Mouse (Mus musculus) skeletal muscle tissue, adult 2 months (tissue): ENCODE measurements around the gene Znhit6.

ENCODE experiments used
- DNase-seq: peaks from one replicate; pipeline ENCODE4 v3.0.0-alpha.2; 2012; ENCODE audit warnings: low read depth, low spot score

Znhit6 gene

GRCm38 (mm10) chr3:145645463-145645862 lies 69.5 kb downstream of the Znhit6 start:
- DNase-seq, result no peak

- no peak for DNase-seq
Measured at GRCm38 (mm10) chr3:145646009-145646408, 70.0 kb downstream of the Znhit6 start.

DNA sequence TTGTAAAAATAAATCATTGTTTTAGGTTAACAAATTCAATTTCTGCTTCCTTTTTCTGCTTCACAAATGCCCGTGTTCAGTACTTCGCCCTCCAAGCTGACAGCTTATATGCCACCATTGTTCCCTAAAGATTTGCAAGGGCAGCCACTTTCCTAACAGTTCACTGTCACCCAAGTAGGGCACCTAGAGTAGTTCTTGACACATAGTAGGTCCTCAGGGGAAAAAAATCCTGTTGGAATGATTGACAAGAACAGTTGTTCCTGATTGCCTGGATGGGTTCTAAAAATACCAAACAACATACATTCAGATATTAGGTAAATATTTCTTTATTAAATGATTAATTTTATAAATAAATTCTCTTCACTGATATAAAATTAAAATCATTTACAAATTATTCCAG lies 70.7 kb downstream of the Znhit6 start:
- DNase-seq, result no peak

DNA sequence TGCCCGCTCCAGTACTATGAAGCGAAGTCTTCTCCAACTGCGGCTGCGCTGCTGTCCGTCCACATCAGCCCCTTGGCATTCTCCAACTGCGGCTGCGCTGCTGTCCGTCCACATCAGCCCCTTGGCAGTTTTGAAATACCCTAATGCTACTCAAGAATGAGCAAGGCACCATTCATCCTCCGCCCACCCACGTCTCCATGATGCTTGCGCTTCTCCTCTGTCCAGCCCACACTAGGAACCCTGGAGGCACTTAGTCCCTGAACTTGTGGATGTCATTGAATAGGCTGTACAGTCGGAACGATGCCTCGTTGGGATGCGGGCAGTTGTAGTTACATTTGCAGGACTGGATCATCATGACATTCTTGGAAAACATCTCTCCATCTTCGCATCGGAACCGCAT lies 71.4 kb downstream of the Znhit6 start:
- DNase-seq, result no peak

- DNase-seq, result no peak
Measured at GRCm38 (mm10) chr3:145648097-145648931, 72.3 kb downstream of the Znhit6 start.

DNA sequence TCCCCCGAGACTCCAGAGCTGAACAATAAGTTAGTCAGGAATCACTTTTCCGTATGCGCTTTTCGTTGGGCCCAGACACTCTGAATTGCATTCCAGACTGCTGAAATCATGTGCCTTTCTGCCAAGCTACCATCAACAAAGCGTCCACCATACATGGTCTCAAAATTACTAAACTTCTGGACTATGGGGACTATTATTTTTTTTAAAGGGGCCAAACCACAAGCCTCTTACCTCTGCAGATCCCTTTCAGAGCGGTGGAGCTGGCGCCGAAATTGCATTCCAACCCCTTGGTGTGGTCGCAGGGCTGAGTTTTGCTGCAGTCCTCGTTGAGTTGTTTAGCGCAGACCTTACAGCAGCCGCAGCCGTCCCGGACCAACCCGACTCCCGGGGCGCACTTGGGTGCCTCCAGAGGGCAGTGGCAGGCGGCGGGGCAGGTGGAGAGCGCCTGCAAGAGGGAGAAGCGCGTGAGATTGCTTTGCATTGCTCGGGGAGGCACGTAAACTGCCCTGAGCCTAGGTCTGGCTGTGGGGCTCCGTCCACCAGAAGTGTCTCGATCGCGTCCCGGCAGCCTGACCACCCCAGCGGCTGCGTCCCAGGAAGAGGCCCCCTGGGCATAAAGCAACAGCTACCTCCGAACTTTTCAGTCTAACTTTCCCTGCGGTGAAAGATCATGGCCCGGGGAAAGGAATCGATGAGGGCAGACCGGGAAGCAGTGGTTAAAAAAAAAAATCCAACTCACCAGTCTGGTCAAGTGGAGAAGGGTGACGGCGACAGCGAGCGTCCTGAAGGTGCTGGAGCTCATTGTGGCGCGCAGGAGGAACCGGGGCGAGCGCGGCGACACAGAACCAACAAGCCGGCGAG lies 73.2 kb downstream of the Znhit6 start:
- peak; percentile 68 for DNase-seq

- DNase-seq, result peak; percentile 86
Measured at GRCm38 (mm10) chr3:145649852-145650202, 73.8 kb downstream of the Znhit6 start, which contains the start of gene Ccn1. Ccn1 (minus strand) TSS chr3:145649981.

DNA sequence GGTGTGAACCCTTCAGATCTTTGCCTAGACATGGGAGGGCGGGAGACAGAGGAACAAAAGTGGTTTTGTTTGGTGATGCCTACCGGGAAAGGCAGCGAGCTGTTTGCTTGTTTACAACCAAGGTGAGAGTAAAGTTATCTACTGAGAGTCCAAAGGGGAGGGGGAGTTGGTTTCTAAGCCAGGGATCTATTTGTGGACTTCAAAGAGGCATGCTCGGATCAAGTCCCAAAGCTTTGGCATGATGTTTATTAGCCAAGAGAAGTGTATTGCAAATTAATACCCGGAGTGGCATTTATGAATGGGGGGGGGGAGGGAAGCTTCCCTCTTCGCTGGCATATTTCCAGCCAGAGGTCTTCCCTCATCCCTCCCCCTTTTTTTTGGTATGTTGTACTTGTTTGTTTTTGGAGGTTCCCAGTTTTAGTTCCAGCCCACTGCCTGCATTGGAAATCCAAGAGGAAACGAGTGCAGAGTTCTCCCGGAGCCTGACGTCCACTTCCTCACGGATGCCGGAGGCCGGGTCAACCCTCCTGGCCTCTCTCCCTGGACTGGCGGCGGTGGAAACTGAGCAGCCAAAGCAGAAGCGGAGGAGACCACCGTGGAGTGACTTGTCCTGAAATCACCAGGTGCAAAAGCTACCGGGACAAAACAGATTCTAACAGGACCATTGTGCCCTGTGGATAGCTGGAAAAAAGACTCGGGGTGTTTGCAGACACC lies 74.5 kb downstream of the Znhit6 start:
- DNase-seq, result peak; percentile 67

DNA sequence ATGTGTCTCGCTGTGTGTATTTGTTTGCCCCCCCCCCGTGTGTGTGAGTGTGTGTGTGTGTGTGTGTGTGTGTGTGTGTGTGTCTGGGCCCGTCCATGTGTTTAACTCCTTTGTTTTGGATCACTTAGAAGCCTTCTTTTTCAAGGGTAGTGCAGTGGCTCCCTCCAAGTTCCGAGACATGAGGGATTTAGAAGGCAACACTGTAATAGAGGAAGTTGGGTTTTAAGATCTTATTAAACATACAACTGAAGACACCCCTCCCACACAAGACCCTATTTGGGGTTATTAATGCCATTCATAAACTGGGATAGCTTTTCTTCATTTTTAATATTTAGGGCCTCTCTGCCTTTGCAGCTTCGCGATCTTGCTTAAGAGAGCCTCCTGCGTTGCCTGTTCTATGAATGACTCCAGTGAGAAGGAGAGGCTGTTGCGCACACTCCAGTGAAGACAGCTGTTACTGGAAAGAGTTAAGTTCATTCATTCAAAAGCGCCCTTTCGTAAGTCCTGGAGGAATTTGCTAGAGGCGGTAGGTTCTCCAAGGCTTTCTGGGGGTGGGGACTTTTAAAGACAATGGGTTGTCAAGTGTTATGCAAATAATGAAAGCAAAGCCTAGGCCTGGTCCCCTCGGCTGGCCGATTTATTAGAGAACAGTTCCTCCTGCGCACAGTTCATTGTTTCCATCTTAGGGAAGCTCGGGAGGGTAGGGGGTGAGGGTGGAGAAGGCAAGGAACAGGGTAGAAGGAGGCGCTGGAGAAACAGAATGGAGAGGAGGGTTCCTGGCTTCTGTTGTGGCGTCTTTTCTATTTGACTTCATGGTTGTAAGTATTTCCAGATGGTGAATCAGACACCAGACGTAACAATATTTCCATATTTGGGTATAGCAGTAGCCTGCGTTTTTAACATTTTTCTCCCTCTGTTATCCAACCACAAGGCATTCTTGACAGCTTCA lies 75.3 kb downstream of the Znhit6 start:
- DNase-seq, result peak; percentile 58

- DNase-seq, result no peak
Measured at GRCm38 (mm10) chr3:145651978-145652321, 75.9 kb downstream of the Znhit6 start.

DNA sequence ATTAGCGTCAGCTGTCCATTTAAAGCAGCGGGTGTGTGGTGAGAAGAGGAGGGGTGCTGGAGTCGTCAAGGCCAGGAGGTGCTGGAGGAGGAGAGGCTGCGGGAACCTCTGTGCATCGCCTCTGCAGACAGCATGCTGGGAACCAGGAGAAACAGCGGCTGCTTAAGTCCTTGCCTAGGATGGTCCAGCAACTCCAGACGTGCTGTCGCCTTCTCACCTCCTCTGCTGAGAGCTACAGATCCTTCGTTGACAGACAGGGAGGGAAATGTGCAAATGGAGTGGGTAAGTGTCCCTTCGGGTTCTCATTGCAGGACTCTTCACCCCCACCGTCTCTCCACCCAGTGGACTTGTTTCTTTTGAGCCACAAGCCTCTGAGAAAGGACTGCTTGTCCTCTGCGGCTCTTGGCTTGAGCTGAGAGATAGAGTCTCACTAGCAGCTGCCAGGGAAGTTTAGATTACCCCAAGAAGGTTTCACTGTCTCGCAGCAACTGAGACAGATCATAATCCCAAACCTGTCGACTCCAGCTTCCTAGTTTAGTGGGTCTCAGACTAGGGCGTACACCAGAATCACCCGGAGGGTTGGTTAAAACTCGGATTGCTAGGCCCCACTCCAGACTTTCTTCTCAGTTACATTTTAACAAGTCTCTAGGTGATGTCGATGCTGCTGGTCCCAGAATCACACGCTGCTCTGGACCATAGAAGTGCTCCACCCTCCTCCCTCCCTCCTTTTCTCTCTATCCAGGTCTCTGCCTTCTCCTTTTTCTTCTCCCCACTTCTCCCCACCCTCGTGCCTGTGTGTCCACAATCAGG lies 76.5 kb downstream of the Znhit6 start:
- peak; percentile 64 for DNase-seq

DNA sequence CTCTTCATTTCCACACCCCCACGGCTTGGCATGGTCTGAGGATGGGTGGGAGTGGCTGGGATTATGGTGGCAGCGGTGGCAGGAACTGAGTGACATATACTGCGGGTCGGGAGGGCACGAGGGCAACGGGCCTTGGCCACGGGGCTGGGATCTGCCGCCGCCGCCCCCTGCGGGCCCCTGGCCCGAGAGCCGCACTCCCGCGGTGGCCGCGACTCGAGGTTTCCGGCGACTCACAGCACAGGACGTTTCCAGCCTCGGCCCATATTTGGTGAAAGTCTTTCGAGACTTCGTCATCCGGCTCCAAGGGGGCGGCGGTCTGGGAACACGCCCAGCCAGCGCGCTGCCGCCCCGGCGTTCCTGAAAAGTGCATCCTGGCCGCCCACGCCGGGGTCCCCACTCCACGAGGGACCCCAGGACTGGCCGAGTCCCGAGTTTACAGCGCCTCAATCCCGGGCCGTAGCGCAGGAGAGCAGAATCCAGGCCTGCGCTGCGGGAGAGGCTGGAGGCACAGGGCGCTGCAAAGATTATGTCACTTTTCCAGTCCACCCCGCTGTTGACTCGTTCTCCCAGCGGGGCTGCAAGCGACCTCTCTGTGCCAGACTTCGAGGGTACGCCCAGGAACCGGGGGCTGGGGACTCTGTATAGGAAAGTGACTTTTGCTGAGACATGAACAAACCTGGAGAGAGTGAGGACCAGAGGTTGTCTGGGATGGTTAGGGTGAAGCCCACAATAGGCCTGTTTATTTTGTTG lies 77.4 kb downstream of the Znhit6 start:
- DNase-seq, result peak; percentile 65

DNA sequence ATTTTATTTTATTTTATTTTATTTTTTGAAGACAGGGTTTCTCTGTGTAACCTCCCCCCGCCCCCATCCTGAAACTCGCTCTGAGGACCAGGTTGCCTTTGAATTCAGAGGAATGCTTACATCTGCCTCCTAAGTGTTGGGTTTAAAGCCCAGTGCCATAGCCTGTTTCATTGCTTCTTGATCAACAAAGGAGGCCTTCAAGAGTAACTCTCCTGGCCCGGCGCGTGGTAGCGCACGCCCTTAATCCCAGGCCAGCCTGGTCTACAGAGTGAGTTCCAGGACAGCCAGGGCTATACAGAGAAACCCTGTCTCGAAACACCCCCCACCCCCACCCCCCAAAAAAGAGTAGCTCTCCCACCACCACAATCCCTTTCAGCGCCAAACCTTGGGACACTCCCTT lies 78.0 kb downstream of the Znhit6 start:
- DNase-seq, result no peak
